Mouse (Mus musculus) ES-Bruce4 (cell line): Measurements from ENCODE around the gene Cpt1b.

ENCODE experiments used
- CTCF ChIP-seq: IDR thresholded peaks from one replicate; pipeline ENCODE4 v1.8.1; 2011; ENCODE audit warnings: low read depth, low read length
- EP300 ChIP-seq: IDR thresholded peaks from 2 replicates; pipeline ENCODE4 v1.6.1; 2011; ENCODE audit warnings: low read depth, low read length; ENCODE audit not compliant: insufficient read depth

DNA sequence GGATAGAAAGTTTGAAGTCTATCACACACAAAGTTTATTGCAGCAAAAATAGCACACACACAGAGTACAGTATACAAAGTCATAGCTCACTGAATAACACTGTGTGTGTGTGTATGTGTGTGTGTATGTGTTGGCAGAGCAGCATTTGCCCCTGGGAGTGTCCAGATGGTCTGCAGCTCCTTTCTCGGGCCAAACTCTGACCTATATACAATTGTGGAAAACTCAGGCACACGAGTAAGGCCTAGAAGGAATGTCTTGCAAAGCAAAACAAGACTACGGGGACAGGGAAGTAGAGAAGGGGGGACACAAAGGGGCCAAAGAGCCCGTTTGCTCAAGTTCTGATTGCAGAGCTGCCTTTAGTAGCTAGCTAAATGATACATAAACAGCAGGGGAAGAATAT, 7.3 kb upstream of the Cpt1b start:
- TF ChIP-seq EP300: no peak
- TF ChIP-seq CTCF: no peak
